Mouse (Mus musculus) thymus, adult 18-20 months (tissue): ENCODE measurements around the gene Oaz1.
"Not testable (repeated sequence)": the region's sequence is repeated elsewhere in the genome, so short reads cannot be mapped to it uniquely, and the experiment has no call there.

Experiments
- DNase-seq, 2 experiments: peaks; one replicate each; pipeline ENCODE4 v3.0.0; 2022; ENCODE audit warnings: mixed read lengths in 2 of 2

Oaz1 gene

DNA sequence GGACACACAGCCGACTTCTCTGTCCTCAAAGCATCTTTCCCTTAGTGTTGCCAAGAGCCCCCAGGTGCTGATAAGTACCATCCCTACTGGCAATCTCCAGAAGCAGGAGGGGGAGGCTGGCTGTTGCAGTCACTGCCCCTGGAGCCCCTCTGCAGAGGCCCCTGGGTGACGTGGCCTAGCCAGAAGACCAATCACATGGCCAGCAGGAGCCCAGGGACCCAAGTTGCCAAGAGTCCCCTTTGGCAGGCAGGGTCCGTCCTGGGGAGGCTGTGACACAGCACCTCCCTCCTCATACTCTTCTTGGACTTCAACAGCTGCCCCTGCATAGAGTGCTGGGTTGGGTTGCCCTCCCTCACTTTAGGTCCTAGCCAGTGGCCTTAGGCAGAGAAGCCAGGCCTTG lies 23.5 kb upstream of the Oaz1 start:
- DNase-seq, result no peak

DNA sequence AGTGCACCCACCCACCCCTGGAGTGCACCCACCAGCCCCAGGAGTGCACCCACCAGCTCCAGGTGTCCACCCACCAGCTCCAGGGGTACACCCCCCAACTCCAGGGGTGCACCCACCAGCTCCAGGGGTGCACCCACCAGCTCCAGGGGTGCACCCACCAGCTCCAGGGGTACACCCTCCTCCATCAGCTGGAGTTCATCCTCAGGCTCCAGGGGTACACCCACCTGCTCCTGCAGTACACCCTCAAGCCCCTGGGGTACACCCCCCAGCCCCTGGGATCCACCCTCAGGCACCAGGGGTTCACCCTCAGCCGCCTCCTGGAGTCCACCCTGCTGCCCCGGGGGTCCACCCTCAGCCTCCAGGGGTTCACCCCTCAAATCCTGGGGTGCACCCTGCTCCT lies 22.1 kb upstream of the Oaz1 start:
- DNase-seq, result no peak

DNA sequence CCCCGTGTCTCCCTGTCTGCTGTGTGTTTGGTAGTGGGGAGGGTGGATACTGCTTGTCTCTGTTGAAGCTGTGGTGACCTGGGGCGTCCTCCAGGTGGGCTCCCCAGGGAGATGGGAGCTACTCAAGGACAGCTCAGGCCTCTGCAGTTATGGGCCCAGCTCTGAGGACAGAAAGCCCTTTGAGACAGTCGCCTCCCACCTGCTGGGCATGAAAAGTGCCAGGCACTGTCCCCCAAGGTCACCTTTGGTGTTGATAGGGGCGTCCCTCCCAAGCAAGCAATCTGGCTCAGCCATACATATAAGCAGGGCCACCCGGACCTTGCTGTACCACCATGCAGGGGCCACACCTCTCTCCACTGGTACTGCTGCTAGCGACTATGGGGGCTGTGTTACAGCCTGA lies 21.5 kb upstream of the Oaz1 start, which contains the start of gene Amh:
TSS of gene Amh (plus strand) at position 328 of the 400 bp plus-strand sequence.
- DNase-seq, result no peak

DNA sequence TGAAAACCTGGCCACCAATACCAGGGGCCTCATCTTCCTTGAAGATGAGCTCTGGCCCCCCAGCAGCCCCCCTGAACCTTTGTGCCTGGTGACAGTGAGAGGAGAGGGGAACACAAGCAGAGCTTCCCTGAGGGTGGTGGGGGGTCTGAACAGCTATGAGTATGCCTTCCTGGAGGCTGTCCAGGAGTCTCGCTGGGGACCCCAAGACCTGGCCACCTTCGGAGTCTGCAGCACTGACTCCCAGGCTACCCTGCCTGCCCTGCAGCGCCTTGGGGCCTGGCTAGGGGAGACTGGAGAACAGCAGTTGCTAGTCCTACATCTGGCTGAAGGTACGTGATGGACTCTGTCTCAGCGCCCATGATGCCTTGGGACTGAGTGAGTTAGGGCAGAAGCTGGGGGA lies 21.1 kb upstream of the Oaz1 start:
- DNase-seq, result no peak

DNA sequence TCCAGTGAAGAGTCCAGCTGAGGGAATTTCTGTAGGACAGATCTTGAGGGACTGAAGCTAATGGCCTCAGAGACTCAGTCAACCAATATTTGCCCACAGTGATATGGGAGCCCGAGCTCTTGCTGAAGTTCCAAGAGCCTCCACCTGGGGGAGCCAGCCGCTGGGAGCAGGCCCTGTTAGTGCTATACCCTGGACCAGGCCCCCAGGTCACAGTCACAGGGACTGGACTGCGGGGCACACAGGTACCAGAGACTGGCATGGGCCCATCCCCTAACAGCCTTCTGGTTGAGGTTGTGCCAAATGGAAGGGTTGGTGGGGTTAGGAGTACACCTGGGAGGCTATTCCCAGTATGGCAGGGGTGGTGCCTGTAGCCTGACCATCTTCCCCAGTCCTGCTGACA lies 20.5 kb upstream of the Oaz1 start:
- DNase-seq, result no peak

DNA sequence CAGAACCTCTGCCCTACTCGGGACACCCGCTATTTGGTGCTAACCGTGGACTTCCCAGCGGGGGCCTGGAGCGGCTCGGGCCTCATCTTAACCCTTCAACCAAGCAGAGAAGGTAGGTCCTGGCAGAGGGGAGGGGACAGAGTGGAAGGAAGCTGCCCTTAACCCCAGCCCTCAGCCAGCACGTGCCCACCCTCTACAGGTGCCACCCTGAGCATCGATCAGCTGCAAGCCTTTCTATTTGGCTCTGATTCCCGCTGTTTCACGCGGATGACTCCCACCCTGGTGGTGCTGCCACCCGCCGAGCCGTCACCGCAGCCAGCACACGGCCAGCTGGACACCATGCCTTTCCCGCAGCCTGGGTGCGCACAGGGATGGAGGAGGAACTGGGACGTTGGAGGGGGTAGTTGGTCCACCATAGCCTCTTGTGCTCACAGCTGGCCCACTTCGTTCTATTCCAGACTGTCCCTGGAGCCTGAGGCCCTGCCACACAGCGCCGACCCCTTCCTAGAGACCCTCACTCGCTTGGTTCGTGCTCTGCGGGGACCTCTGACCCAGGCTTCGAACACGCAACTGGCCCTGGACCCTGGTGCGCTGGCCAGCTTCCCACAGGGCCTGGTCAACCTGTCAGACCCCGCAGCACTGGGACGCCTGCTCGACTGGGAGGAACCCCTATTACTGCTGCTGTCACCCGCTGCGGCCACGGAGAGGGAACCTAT lies 20.0 kb upstream of the Oaz1 start:
- no peak for DNase-seq

DNA sequence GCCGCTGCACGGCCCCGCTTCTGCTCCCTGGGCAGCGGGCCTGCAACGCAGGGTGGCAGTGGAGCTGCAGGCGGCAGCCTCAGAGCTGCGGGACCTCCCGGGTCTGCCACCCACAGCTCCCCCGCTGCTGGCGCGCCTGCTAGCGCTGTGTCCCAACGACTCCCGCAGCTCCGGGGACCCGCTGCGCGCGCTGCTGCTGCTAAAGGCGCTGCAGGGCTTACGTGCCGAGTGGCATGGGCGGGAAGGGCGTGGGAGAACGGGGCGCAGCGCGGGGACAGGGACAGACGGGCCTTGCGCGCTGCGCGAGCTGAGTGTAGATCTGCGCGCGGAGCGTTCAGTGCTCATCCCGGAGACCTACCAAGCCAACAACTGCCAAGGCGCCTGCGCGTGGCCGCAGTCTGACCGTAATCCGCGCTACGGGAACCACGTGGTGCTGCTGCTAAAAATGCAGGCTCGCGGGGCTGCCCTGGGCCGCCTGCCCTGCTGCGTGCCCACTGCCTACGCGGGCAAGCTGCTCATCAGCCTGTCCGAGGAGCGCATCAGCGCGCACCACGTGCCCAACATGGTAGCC lies 19.3 kb upstream of the Oaz1 start:
- DNase-seq, result no peak

DNA sequence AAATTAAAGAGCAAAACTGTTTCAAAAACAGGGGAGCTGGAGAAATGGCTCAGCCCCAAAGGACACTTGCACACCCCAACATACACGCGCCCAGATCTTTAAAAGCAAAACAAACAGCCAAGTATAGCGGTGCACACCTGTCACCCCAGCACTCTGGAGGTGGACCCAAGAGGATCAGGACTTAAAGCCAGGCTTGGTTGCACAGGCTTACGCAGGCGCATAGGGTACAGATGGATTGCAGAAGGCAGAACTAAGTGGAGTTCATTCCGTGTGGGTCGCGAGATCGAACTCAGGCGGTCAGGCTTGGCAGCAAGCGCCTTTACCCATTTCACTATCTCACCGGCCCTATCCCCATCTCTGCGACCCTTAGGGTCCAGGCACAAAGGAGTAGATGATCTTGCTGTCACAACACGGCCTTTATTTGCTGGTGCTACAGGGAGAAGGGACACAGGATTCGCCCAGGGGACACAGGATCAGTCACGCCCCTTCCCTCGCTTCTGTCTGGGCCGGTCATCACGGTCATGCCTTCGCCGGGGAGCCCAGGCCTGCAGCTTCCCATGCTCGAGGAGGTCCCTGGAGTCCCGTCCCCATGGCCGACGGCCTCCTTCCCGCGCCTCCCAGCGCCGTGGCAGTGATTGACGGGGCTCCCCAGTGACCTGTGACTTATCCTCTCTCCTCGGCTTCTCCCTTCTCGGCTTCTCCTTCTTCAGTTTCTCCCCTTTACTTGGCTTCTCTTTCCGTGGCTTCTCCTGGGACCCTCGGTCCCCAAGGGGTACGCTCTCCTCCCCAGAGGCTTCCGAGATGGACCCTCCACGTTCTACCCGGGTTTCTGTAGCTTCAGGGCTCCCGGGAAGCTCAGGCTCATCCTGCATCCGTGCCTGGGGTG lies 18.1 kb upstream of the Oaz1 start:
- DNase-seq, result no peak

DNA sequence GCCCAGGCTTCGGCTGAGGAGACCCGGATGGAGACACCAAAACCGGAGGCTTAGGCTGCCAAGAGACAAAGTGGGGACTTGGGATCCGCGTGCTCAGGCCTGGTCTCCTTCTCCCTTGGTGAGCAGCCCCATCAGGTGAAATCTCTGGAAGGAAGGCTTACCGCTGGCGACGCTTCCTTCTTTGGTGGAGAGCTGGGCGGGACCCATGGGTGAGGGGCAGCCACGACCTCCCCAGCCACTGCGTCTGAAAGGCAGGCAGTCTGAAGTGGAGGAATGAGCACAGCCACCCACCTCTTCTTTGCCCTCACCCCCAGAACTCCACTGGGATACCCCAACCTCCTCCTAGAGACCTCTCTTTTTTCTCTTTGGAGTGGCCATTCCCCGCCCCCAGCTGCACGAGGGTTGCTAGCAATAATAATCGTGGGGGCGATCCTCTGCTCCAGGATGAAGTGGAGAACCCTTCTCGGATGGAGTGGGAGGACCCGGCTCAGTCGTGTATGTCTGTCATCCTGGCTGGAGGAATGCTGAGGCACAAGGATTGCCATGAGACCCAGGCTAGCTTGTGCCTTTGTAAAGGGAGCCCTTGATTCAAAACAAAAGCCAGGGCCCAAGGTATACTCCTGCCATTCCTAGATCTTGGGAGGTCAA lies 17.3 kb upstream of the Oaz1 start:
- DNase-seq, result no peak

DNA sequence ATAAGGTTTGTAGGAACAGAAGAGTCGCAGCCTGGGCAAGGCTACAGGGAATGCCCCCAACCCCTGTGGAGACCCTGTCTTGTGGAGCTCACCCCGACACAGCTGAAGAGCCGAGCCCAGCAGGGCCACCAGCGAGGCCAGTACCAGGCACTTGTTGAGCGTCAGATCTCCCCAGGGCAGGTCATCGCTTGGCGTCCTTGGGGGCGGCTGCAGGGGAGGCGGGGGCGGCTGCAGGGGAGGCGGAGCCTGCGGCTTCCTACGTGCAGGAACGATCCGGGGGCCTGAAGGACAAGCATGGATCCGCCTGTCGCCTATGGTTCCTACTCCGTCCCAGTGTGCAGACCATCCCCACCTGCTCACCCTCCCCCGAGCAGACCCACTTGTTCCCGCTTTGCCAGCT lies 16.4 kb upstream of the Oaz1 start:
- DNase-seq, result no peak

DNA sequence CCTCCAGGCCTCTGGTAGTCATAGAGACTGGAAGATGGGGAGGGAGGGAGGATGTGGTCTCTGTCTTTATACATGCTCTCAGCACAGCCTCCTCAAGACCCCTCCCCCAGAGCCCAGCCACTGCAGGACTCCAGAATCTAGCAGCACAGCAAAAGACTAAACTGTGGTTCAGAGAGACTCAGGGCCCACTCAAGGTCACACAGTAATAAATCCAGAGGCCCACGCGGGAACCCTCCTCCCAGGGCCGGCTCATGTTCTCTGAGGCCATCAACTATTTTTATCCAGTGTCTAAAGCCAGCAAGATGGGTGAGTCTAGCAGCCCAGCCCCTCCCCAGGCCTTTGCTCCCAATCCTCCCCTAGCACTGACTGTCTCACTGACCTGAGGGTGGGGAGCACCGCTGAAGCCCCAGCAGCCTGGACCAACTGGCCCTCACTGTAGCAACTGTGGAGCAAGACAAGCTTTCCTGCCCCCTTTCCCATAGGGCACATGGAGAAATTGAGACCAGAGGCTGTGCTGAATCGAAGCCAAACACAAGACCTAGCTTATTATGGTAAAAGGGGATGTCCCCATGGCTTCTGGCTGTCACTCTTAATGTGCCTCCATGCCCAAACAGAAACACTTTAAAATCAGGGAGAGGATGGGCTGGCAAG lies 13.9 kb upstream of the Oaz1 start:
- DNase-seq, result no peak

DNA sequence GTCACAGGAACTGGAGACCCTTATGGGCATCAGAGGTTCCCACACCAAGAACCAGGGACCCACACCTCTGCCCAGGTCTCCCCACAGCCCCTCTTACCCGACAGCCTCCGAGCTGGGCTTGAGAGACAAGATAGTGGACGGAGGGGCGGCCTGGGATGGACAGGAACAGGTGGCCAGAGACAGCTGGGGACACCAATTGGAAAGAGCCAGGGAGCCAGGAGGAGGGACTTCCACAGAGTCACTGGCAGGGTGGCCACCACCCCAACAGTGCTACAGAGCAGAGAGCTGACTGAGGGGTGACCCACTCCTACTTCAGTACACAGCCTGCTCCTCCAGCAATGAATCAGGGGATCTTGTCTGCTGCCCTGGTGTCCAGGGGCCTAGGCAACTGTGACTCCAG lies 13.1 kb upstream of the Oaz1 start, which contains the start of gene Jsrp1:
TSS of gene Jsrp1 (minus strand) at position 133 of the 400 bp plus-strand sequence.
- DNase-seq, result no peak

DNA sequence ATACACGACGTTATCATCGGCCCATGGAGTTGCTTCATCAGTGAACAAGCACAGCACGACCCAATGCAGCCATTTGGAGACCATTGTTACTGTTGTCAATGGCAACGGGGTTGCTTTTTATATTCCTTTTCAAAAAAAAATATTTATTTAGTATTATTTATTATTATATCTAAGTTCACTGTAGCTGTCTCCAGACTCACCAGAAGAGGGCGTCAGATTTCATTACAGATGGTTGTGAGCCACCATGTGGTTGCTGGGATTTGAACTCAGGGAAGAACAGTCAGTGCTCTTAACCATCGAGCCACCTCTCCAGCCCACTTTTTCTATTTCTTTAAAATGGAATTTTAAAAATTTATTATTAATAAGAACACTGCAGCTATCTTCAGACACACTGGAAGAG lies 11.7 kb upstream of the Oaz1 start:
- no peak for DNase-seq

DNA sequence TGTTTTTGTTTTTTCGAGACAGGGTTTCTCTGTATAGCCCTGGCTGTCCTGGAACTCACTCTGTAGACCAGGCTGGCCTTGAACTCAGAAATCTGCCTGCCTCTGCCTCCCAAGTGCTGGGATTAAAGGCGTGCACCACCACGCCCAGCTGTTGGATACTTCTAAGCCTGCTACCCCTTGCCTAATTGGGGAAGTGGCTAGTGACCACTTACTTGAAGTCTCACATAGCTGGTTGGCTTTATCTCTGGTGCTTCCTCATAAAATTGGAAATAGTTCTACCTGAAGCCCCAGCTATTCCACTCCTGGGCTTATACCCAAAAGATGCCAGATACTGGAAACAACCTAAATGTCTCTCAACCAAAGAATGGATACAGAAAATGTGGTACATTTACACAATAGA lies 10.2 kb upstream of the Oaz1 start:
- not testable (repeated sequence) for DNase-seq

DNA sequence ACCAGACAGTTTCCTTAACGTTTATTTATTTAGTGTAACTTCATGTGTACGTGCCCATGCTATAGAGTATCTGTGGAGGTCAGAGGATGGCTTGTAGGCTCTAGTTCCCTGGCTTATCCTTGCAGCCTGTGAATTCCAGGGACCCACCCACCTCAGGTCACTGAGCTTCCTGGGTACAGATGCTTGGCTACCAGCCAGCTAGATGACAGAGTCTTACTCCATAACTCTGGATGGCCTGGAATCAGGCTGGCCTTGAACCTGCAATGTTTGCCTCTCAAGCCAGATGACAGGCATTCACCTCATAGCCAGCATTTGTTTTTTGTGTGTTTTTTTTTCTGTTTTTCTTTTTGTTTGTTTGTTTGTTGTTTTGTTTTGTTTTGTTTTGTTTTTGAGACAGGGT lies 9.3 kb upstream of the Oaz1 start:
- DNase-seq, result no peak

DNA sequence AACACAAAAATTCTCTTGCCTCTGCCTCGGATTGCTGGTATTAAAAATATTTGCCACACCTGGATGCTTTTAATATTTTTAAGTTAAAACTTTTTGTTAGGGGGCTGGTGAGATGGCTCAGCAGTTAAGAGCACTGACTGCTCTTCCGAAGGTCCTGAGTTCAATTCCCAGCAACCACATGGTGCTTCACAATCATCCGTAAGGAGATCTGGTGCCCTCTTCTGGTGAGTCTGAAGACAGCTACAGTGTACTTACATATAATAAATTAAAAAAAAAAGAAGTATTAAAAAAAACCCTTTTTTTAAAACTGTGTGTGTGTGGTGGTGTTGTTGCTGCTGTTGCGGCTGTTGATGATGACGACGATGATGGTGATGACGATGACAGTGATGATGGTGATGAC lies 8.5 kb upstream of the Oaz1 start:
- DNase-seq, result not testable (repeated sequence)

DNA sequence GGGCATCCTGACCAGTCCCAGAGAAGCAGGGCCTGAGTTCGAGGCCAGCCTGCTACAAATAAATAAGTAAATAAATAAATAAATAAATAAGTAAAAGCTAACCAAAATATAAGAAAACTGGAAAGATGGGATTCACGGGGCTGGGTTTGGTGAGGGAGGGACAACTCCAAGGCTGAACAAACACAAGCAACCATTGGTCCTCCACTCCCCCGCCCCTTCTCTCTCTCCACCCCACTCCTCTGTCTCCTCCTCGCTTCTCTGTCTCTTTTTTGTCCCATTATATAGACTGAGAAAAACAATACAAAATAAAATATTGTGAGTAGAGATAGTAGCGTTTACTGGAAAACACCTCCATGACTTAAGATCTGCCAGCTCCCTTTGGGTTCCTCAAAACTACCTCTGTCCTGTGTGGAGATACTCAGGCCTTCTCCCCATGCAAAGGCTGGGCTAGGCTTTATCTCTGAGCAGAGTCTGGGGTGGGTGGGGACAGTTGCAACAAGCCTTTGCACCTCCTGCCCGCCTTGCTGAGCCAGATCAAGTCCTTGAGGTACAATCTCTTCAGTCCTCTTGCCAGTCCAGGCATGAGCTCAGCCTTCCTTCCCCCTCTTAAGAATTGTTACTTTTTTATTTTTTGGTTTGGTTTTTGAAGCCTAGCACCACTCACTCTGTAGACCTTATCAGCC lies 7.7 kb upstream of the Oaz1 start:
- no peak for DNase-seq

DNA sequence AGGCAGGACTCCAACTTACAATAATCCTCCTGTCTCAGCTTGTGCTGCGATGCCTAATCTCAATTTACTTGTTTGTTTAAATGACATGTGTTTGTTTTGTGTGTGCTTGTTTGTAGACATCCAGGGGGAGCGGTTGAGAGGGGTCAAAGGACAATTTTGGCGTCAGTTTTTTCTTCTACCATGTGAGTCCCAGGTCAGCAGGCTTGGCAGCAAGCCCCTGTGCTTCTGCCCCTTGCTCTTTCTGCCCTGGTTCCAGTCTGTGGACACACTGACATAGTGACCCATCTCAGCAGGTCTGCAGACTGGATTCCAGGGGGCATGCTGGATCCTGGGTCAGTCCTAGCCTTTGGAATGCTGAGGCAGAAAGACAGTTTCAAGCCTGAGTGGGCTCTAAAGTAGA lies 7.0 kb upstream of the Oaz1 start:
- DNase-seq, result no peak

DNA sequence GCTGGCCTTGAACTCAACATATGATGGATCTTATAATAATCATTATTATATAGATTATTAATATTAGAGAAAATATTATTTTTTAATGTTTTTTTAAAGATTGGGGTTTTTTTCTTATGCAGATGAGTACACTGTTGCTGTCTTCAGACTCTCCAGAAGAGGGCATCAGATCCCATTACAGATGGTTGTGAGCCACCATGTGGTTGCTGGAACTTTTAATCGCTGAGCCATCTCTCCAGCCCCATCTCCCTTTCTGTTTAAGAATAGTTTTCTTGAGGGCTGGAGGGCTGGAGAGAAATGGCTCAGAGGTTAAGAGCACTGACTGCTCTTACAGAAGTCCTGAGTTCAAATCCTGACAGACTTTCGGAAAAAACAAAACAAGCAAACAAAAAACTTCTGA lies 4.5 kb upstream of the Oaz1 start:
- DNase-seq, result no peak

DNA sequence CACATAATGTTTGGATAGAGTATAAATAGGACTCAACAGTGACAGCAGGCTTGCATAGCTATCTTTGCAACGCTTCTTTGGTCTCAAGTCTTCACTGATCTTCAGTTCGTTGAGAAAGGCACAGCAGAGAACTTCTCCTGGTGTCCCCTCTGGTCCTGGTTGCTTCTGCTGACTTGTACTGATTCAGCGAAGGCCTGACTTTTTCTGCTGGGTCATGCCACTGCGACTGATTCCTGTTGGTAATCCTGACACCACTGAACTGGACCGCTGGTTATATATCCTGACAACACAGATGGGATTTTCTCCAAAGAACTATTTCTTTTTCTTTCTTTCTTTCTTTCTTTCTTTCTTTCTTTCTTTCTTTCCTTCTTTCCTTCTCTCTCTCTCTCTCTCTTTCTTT lies 3.9 kb upstream of the Oaz1 start:
- DNase-seq, result no peak

DNA sequence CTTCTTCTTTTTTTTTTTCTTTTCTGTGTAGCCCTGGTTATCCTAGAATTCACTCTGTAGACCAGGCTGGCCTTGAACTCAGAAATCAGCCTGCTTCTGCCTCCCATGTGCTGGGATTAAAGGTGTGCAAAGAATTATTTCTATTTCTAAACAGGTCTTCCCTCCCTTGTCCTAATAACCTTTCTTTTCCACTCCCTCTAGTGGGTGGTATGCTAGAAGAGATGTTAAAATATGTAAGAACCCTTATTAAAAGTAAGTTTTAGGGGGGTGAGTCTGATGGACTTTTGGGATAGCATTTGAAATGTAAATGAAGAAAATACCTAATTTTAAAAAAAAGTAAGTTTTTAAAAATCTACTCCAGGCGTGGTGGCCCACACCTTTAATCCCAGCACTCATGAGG lies 3.1 kb upstream of the Oaz1 start:
- DNase-seq, result no peak
